Mouse (Mus musculus) ES-Bruce4 (cell line): ENCODE measurements around the gene Dpp4.

Experiments
- CTCF ChIP-seq: IDR thresholded peaks from one replicate; pipeline ENCODE4 v1.8.1; 2011; ENCODE audit warnings: low read depth, low read length
- POLR2A ChIP-seq: IDR thresholded peaks from one replicate; pipeline ENCODE4 v1.8.1; 2011; ENCODE audit warnings: low read length; ENCODE audit not compliant: insufficient read depth

DNA sequence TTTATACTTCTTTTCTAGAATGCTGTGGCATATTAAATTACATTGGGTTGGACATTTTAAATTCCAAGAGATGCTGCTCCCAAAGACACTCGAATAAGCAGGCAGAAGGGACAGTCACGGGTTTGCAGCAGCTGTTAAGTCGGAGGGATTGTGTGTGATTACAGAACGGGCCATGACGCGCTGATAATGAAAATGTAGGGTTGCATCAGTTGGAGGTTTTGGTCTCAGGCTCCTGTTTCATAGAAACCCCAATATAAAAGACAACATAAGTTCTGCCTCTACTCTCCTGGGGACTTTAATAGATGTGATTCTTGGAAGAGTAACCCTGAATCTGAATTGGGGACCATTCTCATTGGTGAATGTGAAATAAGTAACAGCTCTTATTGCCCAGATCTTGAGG lies 38.3 kb upstream of the Dpp4 start:
- no peak for TF ChIP-seq CTCF
- TF ChIP-seq POLR2A = no peak
